Mouse (Mus musculus): ENCODE measurements at regions not wholly inside any gene's neighbourhood (a gene's known extent, or its start where the extent isn't known, plus 50 kb on each side); places are given as distances from the start of the nearest gene placed in this dataset.

GRCm38 (mm10) chr10:72573991-72574652 lies 80.5 kb upstream of the Zwint start:
- DNase-seq, result no peak

GRCm38 (mm10) chr10:72577713-72578112 lies 76.9 kb upstream of the Zwint start:
- no peak for DNase-seq

- DNase-seq, result no peak
Observed at GRCm38 (mm10) chr10:72578501-72578900, 76.1 kb upstream of the Zwint start.

- no peak for DNase-seq
Observed at GRCm38 (mm10) chr10:72581311-72581710, 73.3 kb upstream of the Zwint start.

GRCm38 (mm10) chr10:72588561-72588960 lies 66.1 kb upstream of the Zwint start:
- no peak for DNase-seq

- DNase-seq, result no peak
Observed at GRCm38 (mm10) chr10:72593049-72593448, 61.6 kb upstream of the Zwint start.

Measured in cerebellum, adult 18-20 months (tissue).